Mouse (Mus musculus) layer of hippocampus, adult 2 months (tissue): ENCODE data around the gene Wdr12. TPM values are rescaled to one million over a fixed set of nuclear protein-coding genes. Genes with fewer than 3 reads are reported as not detected.
"Not testable (repeated sequence)": the region's sequence is repeated elsewhere in the genome, so short reads cannot be mapped to it uniquely, and the experiment has no call there.

Experiments
- DNase-seq, 2 experiments: peaks; one replicate each; pipeline ENCODE4 v3.0.0; 2022; ENCODE audit warnings: low spot score in 2 of 2
- H3K27ac ChIP-seq: fragments of 200-600 bp; 2 replicates; pipeline ENCODE4 v1.8.1; 2022
- H3K4me3 ChIP-seq: fragments of 200-600 bp; 2 replicates; pipeline ENCODE4 v1.8.1; 2022; ENCODE audit warnings: mild to moderate bottlenecking
- CTCF ChIP-seq: fragments of 200-600 bp; conservative IDR thresholded peaks from 2 replicates; pipeline ENCODE4 v1.8.1; 2022; ENCODE audit warnings: antibody characterized with exemption, mild to moderate bottlenecking, moderate library complexity
- total RNA-seq, 2 experiments: library from RNA; stranded (reverse); gene quantifications; 2 replicates each; pipeline ENCODE4 v1.2.3; 2021

Gene Wdr12
- total RNA-seq, 2 experiments from 2014 or later = 30.2 to 31.4 TPM

- no peak overlapping the region for H3K27ac ChIP-seq
- DNase-seq = no peak
- TF ChIP-seq CTCF = peak; percentile 66
- H3K4me3 ChIP-seq = no peak overlapping the region
Measured at GRCm38 (mm10) chr1:60054659-60055058, 43.8 kb downstream of the Wdr12 start.

GRCm38 (mm10) chr1:60047481-60047880 lies 51.0 kb downstream of the Wdr12 start:
- H3K4me3 ChIP-seq, H3K27ac ChIP-seq, DNase-seq: not testable (repeated sequence)

- no peak for DNase-seq
- Histone ChIP-seq H3K4me3 (no peak overlapping the region), H3K27ac (no peak overlapping the region)
- TF ChIP-seq CTCF = no peak
Measured at GRCm38 (mm10) chr1:60044595-60044994, 53.9 kb downstream of the Wdr12 start.

- peak; percentile 14 to 49 for DNase-seq
- Histone ChIP-seq H3K4me3 (peak within 1 kb of the TSS; percentile 74), H3K27ac (peak within 1 kb of the TSS; percentile 80)
- TF ChIP-seq CTCF = no peak
Measured at GRCm38 (mm10) chr1:60042796-60043469, 55.5 kb downstream of the Wdr12 start, which contains the start of gene Ica1l. TSS of gene Ica1l (minus strand) at chr1:60043184.

- DNase-seq = no peak
- TF ChIP-seq CTCF = no peak
- peak overlapping the region; percentile 74 for H3K4me3 ChIP-seq
Measured at GRCm38 (mm10) chr1:60042398-60042795, 56.0 kb downstream of the Wdr12 start.

GRCm38 (mm10) chr1:60035044-60035443 lies 63.4 kb downstream of the Wdr12 start:
- DNase-seq = peak; percentile 56 to 76
- Histone ChIP-seq H3K4me3 (no peak overlapping the region), H3K27ac (peak overlapping the region; percentile 33; the same call in 1 of the 2 replicates)
- no peak for TF ChIP-seq CTCF

More at GRCm38 (mm10) chr1:60042398-60042795, 56.0 kb downstream of the Wdr12 start:
- H3K27ac ChIP-seq = peak overlapping the region; percentile 80

Other genes starting within 250 kb of the Wdr12 start
- 10 to 100 TPM; 55.7 to 57.3 TPM for gene Fam117b, start 185.6 kb downstream of the Wdr12 start, total RNA-seq
- gene Ica1l, start 55.5 kb downstream of the Wdr12 start, total RNA-seq = 10 to 100 TPM; 35.6 to 39.5 TPM
- gene Carf, start 398 bp downstream of the Wdr12 start, total RNA-seq = 10 to 100 TPM; 26.3 to 26.5 TPM
- 10 to 100 TPM; 20.4 to 24.3 TPM for gene Nbeal1, start 82.0 kb upstream of the Wdr12 start, total RNA-seq
- gene Cyp20a1, start 244.7 kb upstream of the Wdr12 start, total RNA-seq = 10 to 100 TPM; 10.9 to 11.4 TPM